Mouse (Mus musculus) MEL (cell line): ENCODE measurements around the gene Gm28553. TPM values are rescaled to one million over a fixed set of nuclear protein-coding genes. Genes with fewer than 3 reads are reported as not detected.
"Not testable (repeated sequence)": the region's sequence is repeated elsewhere in the genome, so short reads cannot be mapped to it uniquely, and the experiment has no call there.

ENCODE experiments used
- DNase-seq: peaks from one replicate; pipeline ENCODE4 v3.0.0; 2011; ENCODE audit warnings: low read depth, low spot score
- H3K27ac ChIP-seq: 2 replicates; pipeline ENCODE4 v1.5.1; 2012; ENCODE audit warnings: low read depth, mild to moderate bottlenecking, control low read depth, low read length, moderate library complexity; ENCODE audit not compliant: control insufficient read depth
- H3K27me3 ChIP-seq, 2 experiments: fragments of 150-350 bp in 1 of 2; sonication (generic) in 1 of 2; 2 replicates each; pipeline ENCODE4 v1.6.1; 2012; ENCODE audit warnings: low read length in 2 of 2, mild to moderate bottlenecking in 2 of 2, improper control_type of control experiment in 1 of 2, moderate library complexity in 1 of 2; ENCODE audit not compliant: insufficient read depth in 2 of 2, control insufficient read depth in 1 of 2
- H3K36me3 ChIP-seq, 2 experiments: 2 replicates each; pipeline ENCODE4 v1.6.1; 2012 to 2014; ENCODE audit warnings: low read length in 2 of 2, improper control_type of control experiment in 1 of 2, inconsistent platforms in 1 of 2, mild to moderate bottlenecking in 1 of 2; ENCODE audit not compliant: insufficient read depth in 2 of 2, control insufficient read depth in 1 of 2
- H3K4me1 ChIP-seq, 2 experiments: fragments of 150-350 bp in 1 of 2; sonication (generic) in 1 of 2; 2 replicates each; pipeline ENCODE4 v1.6.1; 2012; ENCODE audit warnings: low read length in 2 of 2, improper control_type of control experiment in 1 of 2, mild to moderate bottlenecking in 1 of 2; ENCODE audit not compliant: insufficient read depth in 2 of 2, control insufficient read depth in 1 of 2
- H3K4me3 ChIP-seq, 2 experiments: fragments of 150-350 bp in 1 of 2; sonication (generic) in 1 of 2; 2 replicates each; pipeline ENCODE4 v1.5.1; 2012; ENCODE audit warnings: low read depth in 2 of 2, low read length in 2 of 2, mild to moderate bottlenecking in 2 of 2, moderate library complexity in 2 of 2, control low read depth in 1 of 2, improper control_type of control experiment in 1 of 2; ENCODE audit not compliant: control insufficient read depth in 1 of 2, insufficient read depth in 1 of 2
- H3K79me2 ChIP-seq: 2 replicates; pipeline ENCODE4 v1.6.1; 2012; ENCODE audit warnings: mild to moderate bottlenecking, low read length, moderate library complexity; ENCODE audit not compliant: control insufficient read depth, poor library complexity, insufficient read depth
- H3K9ac ChIP-seq: 2 replicates; pipeline ENCODE4 v1.6.1; 2012; ENCODE audit warnings: low read depth, mild to moderate bottlenecking, control low read depth, low read length, moderate library complexity; ENCODE audit not compliant: control insufficient read depth, poor library complexity, severe bottlenecking
- H3K9me3 ChIP-seq: fragments of 150-350 bp; sonication (generic); replicated peaks from 2 replicates; pipeline ENCODE4 v1.6.1; 2012; ENCODE audit warnings: mild to moderate bottlenecking, low read length, improper control_type of control experiment, moderate library complexity; ENCODE audit not compliant: insufficient read depth
- polyA plus RNA-seq, 2 experiments: library from polyadenylated mRNA; stranded (reverse) in 1 of 2; unstranded in 1 of 2; fragments of >175 nt in 1 of 2; fragments of >200 nt in 1 of 2; gene quantifications; 2 replicates each; pipeline versions ENCODE4 v1.2.1 to v1.2.4; 2012; ENCODE audit warnings: low replicate concordance in 2 of 2, low read depth in 1 of 2; ENCODE audit not compliant: insufficient read length in 2 of 2, insufficient read depth in 1 of 2, missing spikeins in 1 of 2
- total RNA-seq: library from RNA; depleted of rRNA; stranded (reverse); fragments of 300-350 nt; gene quantifications from 2 replicates; pipeline ENCODE4 v1.2.3, GENCODE M21; 2012; rRNA removed

Gm28553 gene
- not detected in 2 replicates for total RNA-seq
- polyA plus RNA-seq: not detected

- H3K79me2 ChIP-seq, H3K9ac ChIP-seq, H3K36me3 ChIP-seq, H3K4me3 ChIP-seq, H3K27me3 ChIP-seq, H3K9me3 ChIP-seq, DNase-seq, H3K4me1 ChIP-seq, H3K27ac ChIP-seq: not testable (repeated sequence)
Observed at GRCm38 (mm10) chrY:48856197-48856596, at the start of gene Gm28553. TSS of gene Gm28553 (plus strand) at chrY:48856497.
